Mouse (Mus musculus) stomach, embryonic 14.5 days (tissue): ENCODE results near the gene Abcb11. TPM values are rescaled to one million over a fixed set of nuclear protein-coding genes. Genes with fewer than 3 reads are reported as not detected.
A peak's percentile ranks its signal among the peaks of the same experiment; 100 is the strongest.

Experiments
- ATAC-seq: fragments of 200-750 bp; cut with Nextera tagmentation; 2 replicates; pipeline ENCODE4 v1.8.0; 2017; ENCODE audit warnings: low read depth, moderate TSS enrichment; ENCODE audit not compliant: insufficient number of reproducible peaks, insufficient read depth, low FRiP score
- H3K27ac ChIP-seq: fragments of 300-500 bp; sonication (generic); 2 replicates; pipeline ENCODE4 v1.5.1; 2014; ENCODE audit warnings: mild to moderate bottlenecking, low read length, moderate library complexity, mixed read lengths
- H3K27me3 ChIP-seq: fragments of 300-500 bp; sonication (generic); 2 replicates; pipeline ENCODE4 v1.6.1; 2014; ENCODE audit warnings: low read length, control low read depth, mixed read lengths; ENCODE audit not compliant: control insufficient read depth, insufficient read depth
- H3K36me3 ChIP-seq: fragments of 300-500 bp; sonication (generic); 2 replicates; pipeline ENCODE4 v1.6.1; 2014; ENCODE audit warnings: mild to moderate bottlenecking, control low read depth, low read length, moderate library complexity, mixed read lengths; ENCODE audit not compliant: control insufficient read depth, insufficient read depth
- H3K4me1 ChIP-seq: fragments of 300-500 bp; sonication (generic); 2 replicates; pipeline ENCODE4 v1.6.1; 2014; ENCODE audit warnings: low read length, control low read depth, mixed read lengths; ENCODE audit not compliant: control insufficient read depth, insufficient read depth
- H3K4me2 ChIP-seq: fragments of 300-500 bp; sonication (generic); replicated peaks from 2 replicates; pipeline ENCODE4 v1.6.1; 2014; ENCODE audit warnings: low read depth, low read length, control low read depth
- H3K4me3 ChIP-seq: fragments of 300-500 bp; sonication (generic); 2 replicates; pipeline ENCODE4 v1.5.1; 2014; ENCODE audit warnings: low read depth, low read length, control low read depth
- H3K9ac ChIP-seq: fragments of 300-500 bp; sonication (generic); replicated peaks from 2 replicates; pipeline ENCODE4 v1.6.1; 2014; ENCODE audit warnings: low read depth, mild to moderate bottlenecking, control low read depth, low read length, moderate library complexity, mixed read lengths
- H3K9me3 ChIP-seq: fragments of 300-500 bp; sonication (generic); 2 replicates; pipeline ENCODE4 v1.6.1; 2016; ENCODE audit warnings: low read depth, low read length, control low read depth; ENCODE audit not compliant: control insufficient read depth
- WGBS: fragments of 180-500 bp; shearing (Covaris S2); extraction: QIAGEN DNeasy Blood & Tissue Kit; methylation state at CpG from one replicate; pipeline ENCODE4 v1.1.7; 2014; 5-methylcytosine and 5-hydroxymethylcytosine counted together
- polyA plus RNA-seq: library from polyadenylated mRNA; unstranded; fragments of >200 nt; fragmentation: Nextera tagmentation; extraction: Ambion mirVana; gene quantifications from 2 replicates; pipeline ENCODE4 v1.2.1, GENCODE M21; 2014

The Abcb11 gene
- polyA plus RNA-seq, 1 experiment from 2014 or later = not detected

GRCm38 (mm10) chr2:69221868-69222416 lies 120.5 kb downstream of the Abcb11 start:
- no peak overlapping the region for H3K4me2 ChIP-seq
- H3K4me3 ChIP-seq = no peak overlapping the region
- 56% methylated on average over 5 of the region's 5 CpGs for WGBS
- H3K27ac ChIP-seq = no peak overlapping the region
- no peak overlapping the region for H3K9ac ChIP-seq
- H3K4me1 ChIP-seq = no peaks in the 10 kb centered on the region
- H3K9me3 ChIP-seq = no peaks in the 10 kb centered on the region
- no peak for ATAC-seq
- H3K27me3 ChIP-seq = no peaks in the 10 kb centered on the region
- H3K36me3 ChIP-seq = no peaks in the 10 kb centered on the region

GRCm38 (mm10) chr2:69215242-69215641 lies 127.2 kb downstream of the Abcb11 start:
- Histone ChIP-seq H3K4me3 (no peak overlapping the region), H3K4me1 (no peaks in the 10 kb centered on the region), H3K27ac (no peak overlapping the region), H3K9ac (no peak overlapping the region), H3K9me3 (no peaks in the 10 kb centered on the region), H3K4me2 (no peak overlapping the region), H3K27me3 (no peaks in the 10 kb centered on the region), H3K36me3 (no peaks in the 10 kb centered on the region)
- 28% methylated on average over 7 of the region's 7 CpGs for WGBS
- no peak; the same call in 1 of the 2 replicates for ATAC-seq

GRCm38 (mm10) chr2:69212652-69213051 lies 129.8 kb downstream of the Abcb11 start:
- 70% methylated on average over 10 of the region's 10 CpGs for WGBS
- no peak overlapping the region for H3K4me2 ChIP-seq
- no peak overlapping the region for H3K4me3 ChIP-seq
- H3K9ac ChIP-seq = no peak overlapping the region
- H3K4me1 ChIP-seq = no peaks in the 10 kb centered on the region
- H3K27me3 ChIP-seq = no peaks in the 10 kb centered on the region
- no peak for ATAC-seq
- no peaks in the 10 kb centered on the region for H3K9me3 ChIP-seq
- H3K36me3 ChIP-seq = no peaks in the 10 kb centered on the region
- no peak overlapping the region for H3K27ac ChIP-seq

- H3K4me3 ChIP-seq = no peak within 1 kb of the TSS
- WGBS = 74% methylated on average over 7 of the region's 7 CpGs
- no peaks in the 10 kb centered on the region for H3K4me1 ChIP-seq
- H3K9me3 ChIP-seq = no peaks in the 10 kb centered on the region
- no peak within 1 kb of the TSS for H3K4me2 ChIP-seq
- no peaks in the 10 kb centered on the region for H3K36me3 ChIP-seq
- no peak within 1 kb of the TSS for H3K9ac ChIP-seq
- no peak for ATAC-seq
- no peaks in the 10 kb centered on the region for H3K27me3 ChIP-seq
- H3K27ac ChIP-seq = no peak within 1 kb of the TSS
Observed at GRCm38 (mm10) chr2:69210773-69211172, 131.6 kb downstream of the Abcb11 start, which contains the start of gene G6pc2. Gene G6pc2, plus strand, starts transcription at chr2:69211073.

GRCm38 (mm10) chr2:69209684-69210083 lies 132.7 kb downstream of the Abcb11 start:
- 77% methylated on average over 3 of the region's 3 CpGs for WGBS
- Histone ChIP-seq H3K27ac (no peak overlapping the region), H3K4me1 (no peaks in the 10 kb centered on the region), H3K9me3 (no peaks in the 10 kb centered on the region), H3K4me3 (no peak overlapping the region), H3K36me3 (no peaks in the 10 kb centered on the region), H3K4me2 (no peak overlapping the region), H3K27me3 (no peaks in the 10 kb centered on the region), H3K9ac (no peak overlapping the region)
- no peak for ATAC-seq

GRCm38 (mm10) chr2:69206523-69206922 lies 135.9 kb downstream of the Abcb11 start:
- H3K9me3 ChIP-seq = no peaks in the 10 kb centered on the region
- H3K4me3 ChIP-seq = peak overlapping the region; percentile 72; the same call in 1 of the 2 replicates
- no peak overlapping the region for H3K27ac ChIP-seq
- H3K4me1 ChIP-seq = no peaks in the 10 kb centered on the region
- WGBS = 21% methylated on average over 7 of the region's 7 CpGs
- peak overlapping the region; percentile 64 for H3K4me2 ChIP-seq
- H3K27me3 ChIP-seq = no peaks in the 10 kb centered on the region
- 0 out of 2 replicates have a peak overlapping the region, but pooled peaks have one; percentile 10 for H3K9ac ChIP-seq
- peaks cover 4% of the 10 kb centered on the region; the same call in 1 of the 2 replicates for H3K36me3 ChIP-seq
- ATAC-seq = no peak

GRCm38 (mm10) chr2:69205791-69206351 lies 136.5 kb downstream of the Abcb11 start, which contains the start of gene Spc25:
Gene Spc25, minus strand, starts transcription at chr2:69206194.
- ATAC-seq = peak; percentile 98
- under 1% methylated on average over 43 of the region's 46 CpGs for WGBS

GRCm38 (mm10) chr2:69205185-69205584 lies 137.2 kb downstream of the Abcb11 start:
- Histone ChIP-seq H3K4me2 (peak overlapping the region; percentile 64), H3K9me3 (no peaks in the 10 kb centered on the region), H3K27ac (no peak overlapping the region)

More at GRCm38 (mm10) chr2:69205791-69206351, 136.5 kb downstream of the Abcb11 start, which contains the start of gene Spc25:
- Histone ChIP-seq H3K9me3 (no peaks in the 10 kb centered on the region), H3K4me2 (peak within 1 kb of the TSS; percentile 64), H3K36me3 (peaks cover 10% of the 10 kb centered on the region; the same call in 1 of the 2 replicates), H3K4me3 (peak within 1 kb of the TSS; percentile 72), H3K9ac (peak within 1 kb of the TSS; percentile 72), H3K4me1 (no peaks in the 10 kb centered on the region), H3K27me3 (no peaks in the 10 kb centered on the region), H3K27ac (peak within 1 kb of the TSS; percentile 81; the same call in 1 of the 2 replicates)

More at GRCm38 (mm10) chr2:69205185-69205584, 137.2 kb downstream of the Abcb11 start:
- no peaks in the 10 kb centered on the region for H3K4me1 ChIP-seq
- 11% methylated on average over 6 of the region's 6 CpGs for WGBS
- H3K9ac ChIP-seq = peak overlapping the region; percentile 72
- no peak for ATAC-seq
- no peaks in the 10 kb centered on the region for H3K27me3 ChIP-seq
- peak overlapping the region; percentile 72 for H3K4me3 ChIP-seq
- peaks cover 12% of the 10 kb centered on the region; the same call in 1 of the 2 replicates for H3K36me3 ChIP-seq
